Mouse (Mus musculus): Measurements from ENCODE around the gene Kbtbd13.

DNA sequence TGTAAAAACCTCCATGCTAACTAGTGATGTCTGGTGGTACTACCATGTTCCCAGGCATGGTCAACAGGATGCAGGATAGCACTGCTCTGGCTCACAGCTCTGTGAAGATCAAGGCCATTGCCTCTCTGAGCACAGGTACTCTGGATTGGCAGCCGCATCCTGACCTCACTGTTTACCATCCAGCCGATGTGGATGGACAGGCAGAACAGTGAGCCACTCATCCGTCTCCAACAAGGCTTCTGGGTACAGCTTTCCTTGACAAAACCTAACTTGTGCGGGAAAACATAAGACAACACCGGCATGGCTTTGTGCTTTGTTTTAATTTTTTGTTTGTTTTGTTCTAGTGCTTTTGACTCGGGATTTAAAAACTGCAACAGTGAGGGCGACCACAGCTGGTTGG lies 25.7 kb downstream of the Kbtbd13 start:
- TF ChIP-seq POLR2A (IDR thresholded peaks at IDR 0.05; ENCODE audit: borderline replicate concordance, control insufficient read depth, low read depth, low read length) (no peak), CTCF (IDR thresholded peaks at IDR 0.05; ENCODE audit: control insufficient read depth, insufficient read depth, low read length) (no peak)
